In the genomic region with DNA sequence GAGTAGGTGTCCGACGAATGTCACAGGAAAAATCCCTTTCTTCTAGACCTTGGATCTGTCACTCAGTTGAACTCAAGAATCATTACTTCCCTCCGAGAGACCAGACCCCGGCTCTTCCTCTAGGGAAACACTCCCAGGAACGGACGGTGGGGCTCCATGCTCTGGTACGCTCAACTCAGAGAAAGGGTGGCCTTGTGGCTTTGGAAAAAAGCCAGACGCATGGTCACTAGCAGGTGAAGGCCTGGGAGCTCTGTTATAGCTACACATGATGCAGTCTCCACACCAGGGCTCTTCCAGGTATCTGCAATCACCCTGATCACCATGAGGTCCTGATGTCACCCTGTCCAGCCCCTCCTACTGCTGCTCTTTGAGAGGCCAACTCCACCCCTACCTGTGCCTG, we compare ENCODE assay signal across 14 mouse cellular contexts.
"Had no signal": no experiment of that assay in that cellular context is flagged by ENCODE, and none has a peak within 500 bp of the region (broad histone marks: within the 10 kb centered on the region; RNA-seq: fewer than 3 reads in every experiment).

No protein-coding gene starts in this region.

- ATAC-seq: midbrain, embryonic 16.5 days had no signal

- H3K27me3 ChIP-seq: liver, embryonic 15.5 days; neural tube, embryonic 15.5 days had no signal

- H3K4me1 ChIP-seq: liver, embryonic 15.5 days had no signal

- H3K9ac ChIP-seq: liver, embryonic 15.5 days; lung, embryonic 14.5 days; neural tube, embryonic 15.5 days had no signal

- H3K9me3 ChIP-seq: liver, embryonic 15.5 days had no signal

- H3K4me3 ChIP-seq: layer of hippocampus, adult 2 months; liver, embryonic 15.5 days; neural tube, embryonic 15.5 days had no signal

- H3K36me3 ChIP-seq: liver, embryonic 15.5 days; neural tube, embryonic 15.5 days had no signal

- H3K27ac ChIP-seq: layer of hippocampus, adult 2 months; liver, embryonic 15.5 days; neural tube, embryonic 15.5 days; stomach, postnatal 0 days had no signal

- H3K4me2 ChIP-seq: liver, embryonic 11.5 days; liver, embryonic 15.5 days; lung, embryonic 14.5 days; midbrain, embryonic 11.5 days; neural tube, embryonic 15.5 days had no signal

- DNase-seq: kidney, postnatal 10 days; kidney, postnatal 4 days; left cerebral cortex, postnatal 4 days; lung, embryonic 14.5 days; lung, postnatal 10 days; lung, postnatal 4 days; thymus, postnatal 14 days had no signal
